Mouse (Mus musculus) heart, postnatal 14 days (tissue): ENCODE results near the gene Ppm1l. TPM values are rescaled to one million over a fixed set of nuclear protein-coding genes. Genes with fewer than 3 reads are reported as not detected.

Source experiments
- DNase-seq, 2 experiments: peaks; one replicate each; pipeline ENCODE4 v3.0.0; 2021 to 2022
- intact Hi-C: fragments of 180-260 bp; cut with DNase I; formaldehyde crosslinking; loops from one replicate; pipeline ENCODE4 v1.15.1; 2025
- total RNA-seq, 2 experiments: library from RNA; stranded (reverse); gene quantifications; 2 replicates each; pipeline ENCODE4 v1.2.3; 2021

The Ppm1l gene
- total RNA-seq, 2 experiments from 2014 or later, result 19.6 to 21.2 TPM

DNA sequence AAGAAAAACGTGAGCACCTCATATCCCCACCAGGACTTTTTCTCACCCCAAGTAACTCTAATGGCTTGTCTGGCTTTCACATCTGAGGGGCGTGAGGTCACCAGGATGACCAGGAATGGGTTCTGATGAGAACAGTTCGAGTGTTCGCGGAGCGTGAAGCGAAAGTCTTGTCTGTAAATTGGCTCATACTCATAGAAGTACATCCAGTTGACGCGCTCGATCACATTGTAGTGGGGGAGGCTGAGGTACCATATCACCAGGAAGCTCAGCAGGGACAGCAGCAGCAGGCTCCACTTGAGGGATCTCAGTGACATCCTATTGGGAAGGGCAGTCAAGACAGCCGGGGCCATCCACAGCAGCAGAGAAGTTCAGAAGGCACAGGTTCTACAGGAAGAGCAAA is 258.9 kb downstream of the Ppm1l start:
- intact Hi-C loops, result no loop called here
- DNase-seq, result no peak

DNA sequence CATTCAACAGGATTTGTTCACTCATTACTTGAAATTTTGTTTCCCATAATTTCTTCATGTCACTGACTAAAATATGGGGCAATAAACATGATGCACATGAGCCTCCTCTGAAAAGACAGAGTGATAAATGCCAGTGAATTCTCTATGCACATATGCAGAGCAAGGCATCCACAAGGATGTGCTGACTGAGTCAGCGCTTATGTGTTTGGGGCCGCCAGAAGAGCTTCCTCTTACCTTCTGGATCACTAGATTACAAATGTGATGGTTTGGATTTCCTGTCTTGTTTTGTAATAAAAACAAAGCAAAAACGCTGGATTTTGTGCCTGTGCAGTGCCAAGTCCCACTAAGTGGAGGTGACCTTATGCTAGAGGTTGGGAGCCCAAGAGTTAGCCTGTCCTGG is 260.1 kb downstream of the Ppm1l start:
- DNase-seq, result no peak
- intact Hi-C loops, result no loop called here

DNA sequence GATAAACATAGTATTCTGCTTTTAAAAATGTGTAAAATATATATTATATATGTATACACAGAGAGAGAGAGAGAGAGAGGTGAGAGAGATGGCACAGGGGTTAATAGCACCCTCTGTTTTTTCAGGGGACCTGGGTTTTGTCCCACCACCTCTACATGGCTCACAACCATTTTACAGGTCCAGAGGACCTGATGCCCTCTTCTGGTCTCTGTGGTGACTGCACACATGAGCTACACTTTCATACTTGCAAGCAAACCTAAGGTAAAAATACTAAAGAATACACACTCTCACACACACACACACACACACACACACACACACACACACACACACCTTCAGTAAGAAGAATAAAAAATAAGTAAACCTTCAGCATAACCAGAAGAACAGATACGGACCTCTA is 262.1 kb downstream of the Ppm1l start:
- no peak for DNase-seq
- intact Hi-C loops, result no loop called here

DNA sequence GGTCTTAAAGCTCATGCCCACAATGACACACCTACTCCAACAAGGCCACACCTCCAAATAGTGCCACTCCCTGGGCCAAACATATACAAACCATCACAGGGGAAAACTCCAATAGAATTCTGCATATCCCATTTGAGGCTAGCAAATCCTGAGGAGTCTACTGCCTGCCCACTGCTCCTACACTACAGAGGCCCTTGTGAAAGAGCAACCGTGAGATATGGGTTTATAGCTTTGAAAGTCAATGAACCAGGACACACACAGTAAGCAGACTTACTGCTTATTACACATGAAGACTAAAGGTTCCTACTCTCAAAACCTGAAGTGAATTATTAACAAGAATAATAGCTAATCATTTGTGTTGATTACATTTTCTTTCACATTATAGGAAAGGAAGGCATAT is 267.1 kb downstream of the Ppm1l start:
- intact Hi-C loops, result no loop called here
- DNase-seq, result no peak

DNA sequence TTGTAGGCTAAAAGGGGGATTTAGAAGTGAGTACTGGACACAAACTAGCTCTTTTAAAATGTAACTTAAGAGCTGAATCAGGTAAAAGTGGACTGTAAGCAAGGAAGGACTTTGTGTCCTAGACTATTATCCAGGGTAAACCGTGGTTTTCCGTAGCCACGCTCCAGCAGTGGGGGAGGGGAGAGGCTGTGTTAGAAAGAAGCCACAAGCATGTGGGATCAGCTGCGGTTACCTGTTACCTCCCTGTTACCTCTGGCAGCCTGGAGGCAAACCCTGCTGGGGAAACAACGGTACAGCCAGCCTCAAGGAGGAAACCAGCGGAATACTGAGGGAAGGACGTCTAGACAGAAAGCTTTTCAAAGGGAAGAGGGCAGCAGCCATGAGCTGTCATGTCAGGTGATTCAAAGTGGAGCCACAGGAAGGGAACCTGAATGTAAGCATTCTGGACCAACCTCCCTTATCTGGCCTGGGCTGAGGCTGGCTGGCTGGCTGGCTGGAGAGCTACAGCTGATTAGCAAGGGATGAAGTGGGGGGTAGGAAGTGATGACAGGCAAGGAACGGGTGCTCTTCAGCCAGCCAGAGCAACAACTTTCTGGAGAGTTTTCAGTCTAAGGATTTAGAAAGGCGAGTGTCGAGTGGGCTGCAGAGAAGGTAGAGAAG is 271.6 kb downstream of the Ppm1l start:
- intact Hi-C loops, result no loop called here
- no peak for DNase-seq

DNA sequence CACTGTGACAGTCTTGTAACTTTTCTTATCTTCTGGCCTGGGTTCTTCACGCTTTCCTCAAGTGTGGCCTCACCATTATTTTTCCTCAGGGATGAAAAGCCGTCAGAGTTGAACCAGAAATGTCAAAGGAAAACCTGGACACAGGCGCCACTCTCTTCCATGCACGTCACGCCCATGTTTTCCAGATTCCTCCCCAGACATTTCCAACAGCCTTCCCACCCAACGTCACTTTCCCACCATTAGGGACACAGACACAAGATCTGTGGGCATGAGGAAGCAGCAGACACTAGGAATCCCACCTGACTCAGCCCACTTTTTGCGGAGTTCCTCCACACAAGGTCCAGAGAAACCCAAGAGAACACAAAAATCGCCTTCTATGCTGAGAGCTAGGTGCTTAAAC is 276.8 kb downstream of the Ppm1l start:
- DNase-seq, result no peak
- intact Hi-C loops, result no loop called here

DNA sequence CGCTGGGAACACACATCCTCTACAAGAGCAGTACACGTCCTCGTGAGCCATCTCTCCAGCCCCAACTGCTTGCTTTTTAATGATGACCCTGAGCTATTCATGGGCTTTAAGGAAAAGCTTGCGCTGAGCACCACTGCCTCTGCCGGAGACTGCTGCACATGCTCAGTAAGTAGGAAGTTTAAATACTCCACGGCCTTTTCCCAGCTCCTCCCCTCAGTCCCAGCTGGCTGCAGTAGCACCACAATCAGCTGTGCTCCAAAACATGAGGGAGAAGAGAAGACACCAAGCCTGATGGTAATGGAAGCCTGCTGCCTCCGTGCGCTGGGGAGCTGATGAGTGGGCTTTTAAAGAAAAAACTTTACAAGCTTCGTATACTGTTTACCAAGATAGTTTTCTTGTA is 277.4 kb downstream of the Ppm1l start:
- intact Hi-C loops, result no loop called here
- DNase-seq, result no peak

DNA sequence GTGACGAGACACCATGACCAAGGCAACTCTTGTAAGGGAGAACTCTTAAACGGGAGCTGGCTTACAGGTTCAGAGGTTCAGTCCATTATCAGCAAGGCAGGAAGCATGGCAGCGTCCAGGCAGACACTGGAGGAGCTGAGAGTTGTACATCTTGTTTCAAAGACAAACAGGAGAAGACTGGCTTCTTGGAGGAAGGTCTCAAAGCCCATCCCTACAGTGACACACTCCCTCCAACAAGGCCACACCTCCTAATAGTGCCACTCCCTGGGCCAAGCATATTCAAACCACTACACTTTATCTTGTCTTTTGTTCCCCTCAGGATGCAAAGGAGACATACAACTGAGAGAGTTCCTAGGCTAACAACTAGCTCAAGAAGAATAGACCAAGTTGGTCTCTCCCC is 279.5 kb downstream of the Ppm1l start:
- no peak for DNase-seq
- intact Hi-C loops, result no loop called here

DNA sequence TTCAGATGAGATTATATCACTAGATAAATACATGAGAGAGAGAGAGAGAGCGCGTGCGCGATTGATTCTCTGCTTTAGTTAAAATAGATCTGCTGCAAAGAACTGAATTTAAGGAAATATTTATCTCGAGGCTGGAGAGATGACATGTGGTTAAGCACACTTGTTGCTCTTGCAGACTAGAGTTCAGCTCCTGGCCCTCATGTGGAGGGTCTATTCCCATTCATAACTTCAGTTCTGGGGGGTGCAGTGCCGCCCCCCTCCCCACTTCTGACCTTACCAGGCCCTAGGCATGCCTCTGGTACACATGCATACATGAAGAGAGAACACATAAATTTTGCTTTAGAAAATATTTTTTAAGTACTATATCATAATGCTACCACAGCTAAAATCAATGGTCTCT is 280.6 kb downstream of the Ppm1l start:
- no peak for DNase-seq
- intact Hi-C loops, result no loop called here

DNA sequence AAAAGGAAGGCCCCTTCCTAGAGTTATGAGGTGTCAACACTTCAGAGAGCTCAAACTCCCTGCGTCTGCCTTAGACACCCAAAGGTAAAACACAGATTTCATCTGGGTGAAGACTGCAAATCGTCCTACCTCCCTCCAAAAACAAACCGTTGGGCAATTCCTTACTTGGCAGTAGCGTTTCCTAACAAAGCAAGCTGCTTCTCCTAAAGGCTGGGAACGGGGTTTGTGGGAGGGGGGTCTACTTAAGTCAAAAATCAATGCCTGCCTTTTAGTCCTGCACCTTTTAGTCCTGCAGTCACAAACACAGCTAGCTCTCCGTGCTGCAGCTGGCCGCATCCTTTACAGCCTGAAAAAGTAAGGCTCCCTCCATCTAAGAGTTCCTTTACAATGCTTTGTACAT is 281.2 kb downstream of the Ppm1l start:
- intact Hi-C loops, result loop anchor here (2.0 kb wide), 1 partner anchor 105 kb away; no protein-coding TSS in a partner anchor
- no peak for DNase-seq

DNA sequence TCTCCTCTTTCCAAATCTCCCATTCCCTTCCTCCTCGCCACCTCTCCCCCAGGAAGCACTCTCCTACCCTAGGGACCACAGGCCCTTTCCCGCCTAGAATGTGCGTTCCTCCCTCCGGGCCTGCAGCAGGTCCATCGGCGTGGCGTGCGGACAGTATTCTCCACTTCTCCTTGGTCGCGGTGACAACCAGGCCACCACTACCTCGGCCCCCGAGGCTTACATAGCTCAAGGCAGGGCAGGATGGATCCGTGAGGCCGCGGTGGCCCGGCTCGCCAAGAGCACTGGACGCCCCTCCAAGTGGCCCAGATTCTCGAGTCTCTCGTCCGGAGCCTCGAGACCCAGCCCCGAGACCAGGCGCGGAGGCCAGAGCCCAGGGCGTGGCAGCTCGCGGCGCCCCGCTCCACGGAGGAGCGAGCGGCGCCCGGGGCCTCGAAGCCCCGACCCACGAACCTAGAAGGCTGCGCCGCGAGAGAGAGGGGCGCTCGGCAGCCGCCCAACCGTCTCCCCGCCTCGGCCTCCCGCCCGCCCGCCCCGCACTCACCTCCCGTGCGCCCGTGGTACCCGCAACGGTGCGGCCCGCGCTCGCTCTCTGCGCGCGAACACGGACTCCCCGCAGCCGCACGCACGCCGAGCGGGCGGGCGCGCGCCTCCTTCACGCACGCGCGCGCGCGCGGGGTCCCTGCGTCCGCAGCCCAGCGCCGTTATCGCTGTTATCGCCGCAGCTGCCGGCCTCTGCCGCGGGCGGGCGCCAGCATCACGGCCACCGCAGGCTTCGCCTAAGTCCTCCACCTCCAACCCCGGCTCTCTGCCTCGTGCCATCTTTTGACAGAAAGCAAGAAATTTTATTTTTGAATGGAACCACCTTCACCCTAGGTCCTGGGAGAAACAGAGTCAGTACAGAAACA is 281.9 kb downstream of the Ppm1l start, which contains the start of gene B3galnt1:
Gene B3galnt1, minus strand, starts transcription at position 700 of the 905 bp plus-strand sequence.
- DNase-seq, result peak; percentile 63 to 65
- intact Hi-C loops, result loop anchor here (2.0 kb wide), 1 partner anchor 104 kb away; no protein-coding TSS in a partner anchor

DNA sequence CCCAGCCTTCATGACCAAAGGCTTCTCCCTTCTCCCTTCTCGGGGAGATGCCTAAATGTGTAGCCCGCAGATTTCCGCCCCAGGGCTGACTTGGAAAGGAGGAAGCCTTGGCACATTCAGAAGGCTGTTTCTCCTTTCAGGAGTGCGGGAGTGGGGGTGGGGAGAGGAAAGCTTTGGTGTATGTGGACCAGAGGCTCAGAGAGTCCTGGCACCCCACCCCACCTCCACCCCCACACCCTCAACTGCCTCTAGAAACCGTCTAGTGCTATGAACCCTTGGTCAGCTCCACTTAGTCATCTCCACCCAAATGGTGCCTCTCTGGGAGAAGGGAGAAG is 282.5 kb downstream of the Ppm1l start:
- intact Hi-C loops, result loop anchor here (2.0 kb wide), 1 partner anchor 104 kb away; no protein-coding TSS in a partner anchor
- no peak for DNase-seq

DNA sequence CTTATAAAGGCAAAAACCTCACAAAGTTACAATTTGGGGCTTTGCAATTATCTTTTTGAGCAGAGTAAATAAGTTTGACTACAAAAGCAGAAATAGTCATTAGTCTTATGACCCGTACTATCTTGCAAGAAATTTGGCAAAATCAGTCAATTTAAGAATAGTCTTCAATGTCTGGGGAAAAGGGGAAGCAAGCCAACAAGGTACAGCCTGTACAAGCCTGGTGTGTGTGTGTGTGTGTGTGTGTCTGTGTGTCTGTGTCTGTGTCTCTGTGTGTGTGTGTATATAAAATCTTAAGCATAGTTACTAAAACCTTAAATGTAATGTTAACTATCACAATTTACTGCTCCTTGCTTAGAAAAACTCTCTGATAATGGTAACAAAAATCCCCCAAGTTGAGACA is 290.3 kb downstream of the Ppm1l start:
- intact Hi-C loops, result no loop called here

DNA sequence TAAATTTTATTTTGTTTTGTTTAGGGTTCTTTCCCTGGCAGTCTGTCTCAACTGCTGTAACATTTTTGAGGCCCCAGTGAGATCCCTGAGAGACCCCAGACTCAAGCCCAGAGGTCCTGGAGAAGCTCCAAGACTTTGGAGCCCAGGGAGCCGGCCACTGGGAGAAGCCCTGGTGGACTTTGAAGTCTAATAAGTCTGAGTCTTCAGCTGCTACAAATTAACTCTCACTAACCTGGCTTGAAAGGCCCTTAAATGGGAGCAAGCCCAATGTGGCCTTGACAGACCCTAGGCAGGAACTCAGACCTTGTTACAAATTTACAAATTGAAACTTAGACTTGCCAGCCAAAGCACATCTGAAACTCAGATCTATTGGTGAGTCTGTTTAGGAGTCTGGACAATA is 290.8 kb downstream of the Ppm1l start:
- intact Hi-C loops, result no loop called here
- DNase-seq, result no peak

More for the DNA sequence above, 290.3 kb downstream of the Ppm1l start:
- no peak for DNase-seq

DNA sequence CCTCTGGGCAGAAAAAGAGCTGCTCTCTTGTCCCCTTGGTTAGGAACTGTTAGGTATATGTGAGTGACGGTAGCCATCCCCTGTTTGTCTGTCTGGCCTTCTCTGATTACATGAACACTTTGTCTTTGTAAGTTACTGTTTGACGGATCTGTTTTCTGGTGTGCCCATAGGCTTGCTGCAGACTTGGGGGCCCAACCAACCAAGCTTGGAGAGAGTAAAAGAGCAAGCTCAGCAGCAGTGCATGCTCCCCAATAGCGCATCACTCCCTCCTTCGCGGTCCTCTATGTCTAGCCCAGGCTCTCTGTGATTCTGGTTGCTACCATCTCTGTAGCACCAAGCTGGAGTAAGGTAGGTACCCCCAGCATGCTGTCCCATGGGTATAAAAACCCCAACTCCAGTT is 291.2 kb downstream of the Ppm1l start:
- DNase-seq, result no peak
- intact Hi-C loops, result no loop called here

Other genes starting within 250 kb of the Ppm1l start
- gene Kpna4, start 189.7 kb upstream of the Ppm1l start, total RNA-seq, result 10 to 100 TPM; 65.2 to 68.3 TPM
- gene Arl14, start 94.4 kb upstream of the Ppm1l start, total RNA-seq, result not detected